Mouse (Mus musculus) liver, embryonic 16.5 days (tissue): ENCODE results near the gene Dll4. TPM values are rescaled to one million over a fixed set of nuclear protein-coding genes. Genes with fewer than 3 reads are reported as not detected.

Experiments
- ATAC-seq: fragments of 200-750 bp; cut with Nextera tagmentation; 2 replicates; pipeline ENCODE4 v1.8.0; 2017; ENCODE audit warnings: low read depth, mild to moderate bottlenecking, moderate number of reproducible peaks, moderate library complexity
- H3K27ac ChIP-seq: fragments of 300-500 bp; sonication (generic); 2 replicates; pipeline ENCODE4 v1.5.1; 2014; ENCODE audit warnings: mild to moderate bottlenecking, low read length
- H3K27me3 ChIP-seq: fragments of 300-500 bp; sonication (generic); 2 replicates; pipeline ENCODE4 v1.6.1; 2014; ENCODE audit warnings: low read depth, low read length, mixed read lengths; ENCODE audit not compliant: control insufficient read depth, insufficient read depth
- H3K36me3 ChIP-seq: fragments of 300-500 bp; sonication (generic); 2 replicates; pipeline ENCODE4 v1.6.1; 2014; ENCODE audit warnings: mild to moderate bottlenecking; ENCODE audit not compliant: control insufficient read depth, insufficient read depth
- H3K4me1 ChIP-seq: fragments of 300-500 bp; sonication (generic); 2 replicates; pipeline ENCODE4 v1.6.1; 2014; ENCODE audit warnings: low read depth, low read length, mixed read lengths; ENCODE audit not compliant: control insufficient read depth
- H3K4me2 ChIP-seq: fragments of 300-500 bp; sonication (generic); 2 replicates; pipeline ENCODE4 v1.6.1; 2014; ENCODE audit warnings: low read depth, low read length, mixed read lengths
- H3K4me3 ChIP-seq: fragments of 300-500 bp; sonication (generic); 2 replicates; pipeline ENCODE4 v1.5.1; 2014; ENCODE audit warnings: low read depth, mild to moderate bottlenecking, low read length
- H3K9ac ChIP-seq: fragments of 300-500 bp; sonication (generic); 2 replicates; pipeline ENCODE4 v1.6.1; 2014; ENCODE audit warnings: low read depth, low read length
- H3K9me3 ChIP-seq: fragments of 300-500 bp; sonication (generic); replicated peaks from 2 replicates; pipeline ENCODE4 v1.6.1; 2016; ENCODE audit warnings: low read length; ENCODE audit not compliant: control insufficient read depth
- WGBS: fragments of 180-500 bp; shearing (Covaris S2); extraction: QIAGEN DNeasy Blood & Tissue Kit; methylation state at CpG from one replicate; pipeline ENCODE4 v1.1.7; 2014; ENCODE audit not compliant: insufficient replicate concordance; 5-methylcytosine and 5-hydroxymethylcytosine counted together
- polyA plus RNA-seq: library from polyadenylated mRNA; unstranded; fragments of >200 nt; fragmentation: Nextera tagmentation; extraction: Ambion mirVana; gene quantifications from 2 replicates; pipeline ENCODE4 v1.2.1, GENCODE M21; 2015

Dll4 gene
- polyA plus RNA-seq, 1 experiment from 2014 or later = 2.1 TPM

DNA sequence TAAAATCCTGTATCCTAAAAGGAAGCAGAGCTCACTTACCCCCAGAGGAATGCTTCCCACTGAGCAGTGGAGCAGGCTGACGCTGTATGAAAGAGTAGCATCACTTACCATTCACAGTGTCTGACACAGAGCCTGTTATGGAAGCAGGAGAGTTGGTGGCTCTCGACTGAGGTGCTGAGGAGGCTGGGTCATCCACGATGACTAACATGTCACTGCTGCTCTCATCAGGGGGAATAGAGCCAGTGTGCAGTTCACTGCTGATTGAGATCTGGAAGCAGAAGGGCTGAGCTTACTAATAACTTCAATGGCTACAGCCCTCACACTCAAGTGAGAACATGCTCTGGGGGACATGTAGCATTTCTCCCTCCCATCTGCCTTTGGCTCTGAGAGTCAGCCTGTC is 53.9 kb downstream of the Dll4 start:
- Histone ChIP-seq H3K36me3 (peaks cover 33% of the 10 kb centered on the region), H3K4me1 (no peaks in the 10 kb centered on the region), H3K27ac (no peak overlapping the region), H3K9me3 (no peaks in the 10 kb centered on the region), H3K4me3 (no peak overlapping the region), H3K9ac (no peak overlapping the region), H3K27me3 (no peaks in the 10 kb centered on the region), H3K4me2 (no peak overlapping the region)
- no peak for ATAC-seq
- 77% methylated on average over 3 of the region's 3 CpGs for WGBS

Other genes with a start within 250 kb of the Dll4 start
- 26.4 and 30.0 TPM in 2 replicates for gene Rad51, start 213.0 kb upstream of the Dll4 start, polyA plus RNA-seq
- gene Rmdn3, start 168.8 kb upstream of the Dll4 start, polyA plus RNA-seq = 44.1 and 45.6 TPM in 2 replicates
- gene Gchfr, start 158.0 kb upstream of the Dll4 start, polyA plus RNA-seq = 97.7 and 115 TPM in 2 replicates
- 0.14 and 0.18 TPM in 2 replicates for gene Gm14137, start 151.3 kb upstream of the Dll4 start, polyA plus RNA-seq
- 17.1 and 20.4 TPM in 2 replicates for gene Zfyve19, start 117.2 kb upstream of the Dll4 start, polyA plus RNA-seq
- 5.9 and 6.6 TPM in 2 replicates for gene Dnajc17, start 117.0 kb upstream of the Dll4 start, polyA plus RNA-seq
- not detected in 2 replicates for gene Ppp1r14d, start 95.9 kb upstream of the Dll4 start, polyA plus RNA-seq
- 0.29 and 1.1 TPM in 2 replicates for gene Spint1, start 88.4 kb upstream of the Dll4 start, polyA plus RNA-seq
- 0.20 TPM in 1 of 2 replicates, not detected in the other for gene Rhov, start 54.5 kb upstream of the Dll4 start, polyA plus RNA-seq
- 5.5 and 6.3 TPM in 2 replicates for gene Vps18, start 37.0 kb upstream of the Dll4 start, polyA plus RNA-seq
- gene Chac1, start 25.4 kb downstream of the Dll4 start, polyA plus RNA-seq = 6.2 and 8.5 TPM in 2 replicates
- 1.1 and 1.3 TPM in 2 replicates for gene Ino80, start 151.9 kb downstream of the Dll4 start, polyA plus RNA-seq
- 0.14 and 0.34 TPM in 2 replicates for gene Exd1, start 221.8 kb downstream of the Dll4 start, polyA plus RNA-seq
- 68.8 and 69.6 TPM in 2 replicates for gene Chp1, start 221.9 kb downstream of the Dll4 start, polyA plus RNA-seq